Mouse (Mus musculus): Measurements from ENCODE around the gene Serpini1.

Gene Serpini1

DNA sequence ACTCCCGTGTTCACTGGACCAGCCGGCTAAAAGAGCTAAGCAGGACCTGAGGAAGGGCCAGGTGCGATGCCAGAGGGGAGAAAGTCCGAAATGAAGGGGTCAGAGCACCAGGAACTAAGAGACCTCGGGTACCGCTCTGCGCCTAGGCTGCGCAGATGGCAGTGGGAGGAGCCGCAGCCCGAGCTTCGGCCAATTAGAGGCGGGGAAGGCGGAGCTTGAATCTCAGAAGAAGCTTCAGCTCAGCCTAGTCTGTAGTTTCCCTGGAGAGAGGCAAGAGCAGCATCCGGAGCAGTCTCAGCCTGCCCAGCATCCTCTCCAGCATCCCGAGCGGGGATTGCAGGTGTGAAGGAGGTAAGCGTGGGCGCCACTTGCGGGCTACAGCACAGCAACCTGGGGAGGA is at the start of gene Serpini1:
Gene Serpini1, plus strand, starts transcription at position 256 of the 400 bp plus-strand sequence.
- DNase-seq (ENCODE audit: low read depth, low spot score), result peak; percentile 90

DNA sequence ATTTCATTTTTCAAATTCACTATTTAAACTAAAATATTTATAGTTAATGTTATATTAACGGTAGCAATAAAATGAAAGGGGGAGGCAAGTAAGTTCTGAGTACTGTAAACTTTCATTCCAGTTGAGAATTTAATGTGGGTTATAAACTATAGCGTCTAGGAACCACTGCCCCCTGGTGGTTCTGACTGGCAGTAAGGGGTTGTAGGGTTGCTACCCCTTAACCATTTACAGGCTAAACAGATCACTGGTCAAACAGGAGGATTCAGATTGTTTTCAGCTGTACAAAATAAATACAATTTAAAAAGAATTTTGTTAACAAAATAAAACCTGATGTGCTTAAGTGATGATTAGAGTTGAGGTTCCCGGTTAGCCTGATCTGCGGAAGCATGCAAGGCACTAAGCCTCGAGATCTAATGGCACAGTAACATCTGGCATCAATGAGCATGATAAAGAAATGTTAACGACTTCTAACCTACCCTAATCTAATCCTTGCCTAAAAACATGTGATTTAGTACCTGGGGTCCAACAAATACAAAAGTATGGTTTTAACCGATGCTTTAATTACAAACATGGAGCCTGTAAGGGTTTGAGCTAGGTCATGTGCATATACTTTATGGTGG is 39.6 kb upstream of the Serpini1 start:
- no peak for DNase-seq (ENCODE audit: low read depth, low spot score)

DNA sequence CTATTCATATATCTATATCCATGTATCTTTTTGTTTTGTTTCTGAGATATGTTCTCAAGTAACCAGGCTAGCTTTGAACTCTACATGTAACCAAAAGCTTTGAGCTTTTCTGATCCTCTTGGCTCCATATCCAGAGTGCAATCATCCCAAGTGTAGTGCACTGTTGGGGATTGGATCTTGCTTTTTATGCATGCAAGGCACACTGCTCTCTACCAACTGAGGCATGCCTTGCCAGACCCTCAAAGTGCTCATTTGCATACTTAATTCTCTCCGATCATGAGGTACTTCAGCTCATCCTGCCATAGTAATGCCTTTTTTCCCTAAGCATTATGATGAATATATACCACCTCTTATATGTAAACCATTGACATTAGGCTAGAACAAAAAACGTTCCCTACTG is 36.0 kb upstream of the Serpini1 start:
- no peak for DNase-seq (ENCODE audit: low read depth, low spot score)

DNA sequence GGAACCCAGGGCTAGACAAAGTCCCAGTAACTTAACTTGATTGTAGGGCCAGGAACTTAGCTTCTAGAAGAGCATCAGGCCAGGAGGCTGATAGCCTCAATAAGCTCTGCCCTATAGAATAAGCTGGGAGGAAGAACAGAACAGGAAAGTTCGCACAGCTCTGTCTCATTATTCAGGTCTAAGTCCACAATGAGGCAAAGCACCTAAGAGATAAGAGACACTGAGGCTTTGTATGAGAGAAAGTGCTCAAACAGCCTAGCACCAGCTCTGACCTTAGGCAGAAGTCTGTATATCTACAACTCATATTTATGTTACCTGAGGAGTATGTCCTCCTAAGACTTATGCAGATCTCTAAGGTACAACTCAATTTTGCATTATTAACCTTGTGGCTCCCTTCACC is 34.8 kb upstream of the Serpini1 start:
- no peak for DNase-seq (ENCODE audit: low read depth, low spot score)

DNA sequence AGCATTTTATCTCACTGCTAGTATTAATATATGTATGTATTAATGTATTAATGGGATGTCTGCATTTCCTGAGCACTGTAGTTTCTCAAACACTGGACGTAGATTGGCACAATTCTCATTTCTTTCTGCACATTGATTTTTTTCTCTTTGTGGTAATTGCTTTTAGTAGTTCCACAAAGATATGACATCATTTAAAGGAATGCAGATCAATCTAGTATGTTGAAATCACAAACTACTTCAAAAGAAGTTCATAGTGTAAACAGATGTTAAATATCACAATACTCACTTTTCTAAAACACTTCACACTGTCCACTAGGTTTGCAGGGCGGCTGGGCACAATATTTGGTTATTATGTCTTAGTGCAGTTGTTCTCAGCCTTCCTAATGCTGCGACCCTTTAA is 26.3 kb upstream of the Serpini1 start:
- no peak for DNase-seq (ENCODE audit: low read depth, low spot score)

DNA sequence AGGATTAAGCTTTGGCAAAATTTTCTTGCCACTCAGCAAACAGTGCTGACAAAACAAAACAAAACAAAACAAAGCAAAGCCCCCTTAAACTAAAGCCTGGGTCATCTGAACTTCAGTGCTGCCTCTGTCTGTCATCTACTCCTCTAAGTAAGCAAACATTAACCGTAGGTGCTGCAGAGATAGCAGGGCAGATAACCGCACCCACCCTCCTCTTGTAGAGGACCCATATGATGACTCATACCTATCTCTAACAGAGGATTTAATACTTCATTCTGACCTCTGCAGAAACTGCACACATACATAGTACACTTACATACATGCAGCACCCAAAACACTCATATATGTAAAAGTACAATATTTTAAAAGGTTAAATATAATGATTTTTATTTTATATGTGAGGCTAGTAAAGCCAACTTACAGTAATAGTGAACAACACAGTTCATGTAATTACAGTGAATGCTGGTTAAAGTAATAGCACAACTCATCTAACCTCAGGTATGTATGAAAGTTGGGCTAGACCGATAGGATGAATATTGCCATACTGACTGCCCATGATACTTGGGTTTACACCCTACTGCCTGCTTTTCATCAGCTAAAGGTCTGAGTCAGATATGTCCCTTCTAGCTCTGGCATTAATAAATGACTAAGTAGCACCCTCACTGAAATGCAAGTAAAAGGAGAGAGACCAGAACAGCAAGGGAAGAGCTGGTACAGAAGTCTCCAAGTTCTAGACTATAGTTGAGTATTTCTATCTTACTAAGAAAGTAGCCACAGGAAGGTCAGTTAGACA is 23.1 kb upstream of the Serpini1 start:
- no peak for DNase-seq (ENCODE audit: low read depth, low spot score)

DNA sequence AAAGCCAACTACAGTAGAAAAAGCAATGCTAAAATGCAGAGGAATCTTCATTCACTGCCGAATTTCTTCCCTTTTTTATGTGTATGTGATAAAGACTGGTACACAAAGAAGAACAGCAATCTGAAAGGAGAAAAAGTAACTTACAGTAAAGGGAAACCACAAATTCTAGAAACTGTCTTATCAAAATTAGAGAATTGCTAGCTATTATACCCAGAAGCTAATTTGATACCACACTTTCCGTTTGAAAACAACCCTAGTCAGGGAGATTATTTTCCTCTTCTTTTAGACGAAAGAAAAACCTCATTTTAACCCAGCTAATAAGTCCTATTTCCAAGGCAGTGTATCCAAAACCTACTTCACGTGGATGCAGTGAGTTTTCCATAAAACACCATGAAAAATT is 16.1 kb upstream of the Serpini1 start:
- DNase-seq (ENCODE audit: low read depth, low spot score), result no peak

DNA sequence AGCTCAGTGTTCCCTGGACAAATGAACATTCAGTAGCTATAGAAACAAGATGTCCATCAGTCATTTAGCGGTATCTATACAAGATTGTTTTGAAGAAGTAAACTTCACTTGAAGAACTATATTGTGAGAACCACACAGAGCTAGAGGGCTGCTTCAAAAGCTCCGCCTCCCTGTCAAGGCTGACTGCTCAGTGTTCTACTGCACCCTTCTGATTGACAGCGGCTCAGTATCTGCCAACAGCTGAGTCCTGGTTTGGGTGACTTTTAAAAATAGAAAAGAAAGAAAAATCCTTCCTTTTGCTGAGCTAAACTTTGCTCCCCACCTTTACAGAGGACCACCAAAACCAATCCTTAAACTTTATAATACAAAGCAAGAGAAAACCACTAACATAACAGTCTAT is 14.5 kb upstream of the Serpini1 start:
- no peak for DNase-seq (ENCODE audit: low read depth, low spot score)

DNA sequence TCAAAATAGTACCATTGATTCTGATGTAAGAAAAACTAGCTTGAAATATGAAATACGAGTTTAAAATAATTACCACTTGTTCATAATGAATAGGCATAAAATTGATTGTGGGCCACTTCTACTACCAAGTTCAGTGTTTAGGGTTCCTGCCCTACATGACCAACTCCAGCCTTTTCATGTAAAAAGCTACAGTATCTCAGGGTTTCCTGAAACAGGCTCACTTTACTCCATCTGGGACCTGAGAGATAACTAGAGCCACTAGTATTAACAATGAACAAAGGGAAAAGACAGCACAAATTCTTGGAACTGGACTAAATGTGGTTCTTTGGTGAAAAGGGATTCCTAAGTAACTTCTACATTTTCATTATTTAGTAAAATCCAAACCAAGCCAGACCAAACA is 13.1 kb upstream of the Serpini1 start:
- no peak for DNase-seq (ENCODE audit: low read depth, low spot score)

DNA sequence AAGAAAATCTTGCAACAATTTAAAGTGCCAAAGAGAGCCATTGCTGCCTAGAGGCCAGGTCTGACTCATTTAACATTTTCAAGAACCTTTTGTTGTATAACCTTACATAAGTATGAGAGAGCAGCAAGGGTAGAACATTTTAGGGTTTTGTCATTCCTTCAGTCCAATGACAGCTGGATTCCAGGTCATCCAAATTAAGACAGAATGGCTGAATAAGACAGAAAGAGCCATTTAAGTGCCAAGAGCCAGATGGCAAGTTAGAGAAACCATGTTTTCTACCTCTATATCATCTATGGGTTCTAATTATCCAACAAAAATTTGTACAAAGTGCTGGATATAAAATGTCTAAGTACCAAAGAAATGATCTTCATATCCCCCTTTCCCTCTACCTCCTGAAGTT is 6.1 kb upstream of the Serpini1 start:
- no peak for DNase-seq (ENCODE audit: low read depth, low spot score)

DNA sequence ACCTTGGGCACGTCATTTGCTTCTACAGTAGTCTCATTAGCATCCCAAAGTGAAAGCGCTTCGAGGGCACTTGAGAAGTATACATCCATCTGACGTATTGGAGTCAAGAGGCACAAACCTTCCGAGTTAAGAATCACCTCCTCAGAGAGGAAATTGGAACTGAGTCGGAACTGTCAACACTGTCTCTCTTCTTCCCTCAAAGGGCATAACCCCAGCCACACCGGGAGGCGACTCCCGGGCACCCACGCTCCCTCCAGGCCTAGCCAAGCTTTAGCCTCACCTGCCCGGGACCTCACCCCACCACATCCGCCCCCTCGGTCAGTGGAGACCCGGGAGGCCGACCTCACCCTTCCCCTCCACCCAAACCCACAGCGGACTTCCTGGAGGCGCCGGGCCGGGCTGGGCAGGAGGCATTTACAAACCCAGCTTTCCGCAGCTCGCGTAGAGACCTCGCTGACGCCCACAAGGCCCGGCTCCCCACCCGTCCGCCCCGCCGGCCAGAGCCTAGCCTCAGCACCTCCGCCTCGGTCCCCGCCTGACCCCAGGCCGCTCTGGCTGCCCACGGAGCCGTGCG is 1.1 kb upstream of the Serpini1 start:
- no peak for DNase-seq (ENCODE audit: low read depth, low spot score)

DNA sequence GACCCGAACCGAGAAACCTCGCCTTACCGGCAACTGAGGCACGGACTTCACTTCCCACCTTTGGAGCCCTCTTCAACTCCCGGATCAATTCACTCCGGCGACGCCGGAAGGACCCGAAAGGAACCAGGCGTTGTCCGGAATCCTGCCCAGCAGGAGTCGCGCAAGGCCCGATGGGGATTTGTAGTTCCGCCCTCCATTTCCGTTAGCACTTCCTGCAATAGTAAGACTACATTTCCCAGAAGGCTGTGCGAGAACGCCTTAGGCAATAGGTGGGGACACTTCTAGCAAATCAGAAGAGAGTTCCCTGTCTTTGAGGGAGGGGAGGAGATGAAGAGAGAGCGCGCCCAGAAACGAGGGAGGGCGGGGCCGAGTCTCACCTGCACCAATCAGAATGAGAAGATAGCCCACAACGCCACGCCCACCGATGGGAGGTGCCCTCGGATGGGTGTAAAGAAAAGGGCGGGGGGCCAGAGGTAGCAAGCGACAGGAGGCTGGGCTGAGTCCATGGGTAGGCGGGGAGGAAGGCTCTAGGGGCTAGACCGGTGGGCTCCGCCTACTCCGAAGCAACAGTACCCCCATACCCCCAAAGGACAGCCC is 554 bp upstream of the Serpini1 start, which contains the start of gene Pdcd10:
Gene Pdcd10, minus strand, starts transcription at position 162 of the 597 bp plus-strand sequence.
- DNase-seq (ENCODE audit: low read depth, low spot score), result peak; percentile 100

DNA sequence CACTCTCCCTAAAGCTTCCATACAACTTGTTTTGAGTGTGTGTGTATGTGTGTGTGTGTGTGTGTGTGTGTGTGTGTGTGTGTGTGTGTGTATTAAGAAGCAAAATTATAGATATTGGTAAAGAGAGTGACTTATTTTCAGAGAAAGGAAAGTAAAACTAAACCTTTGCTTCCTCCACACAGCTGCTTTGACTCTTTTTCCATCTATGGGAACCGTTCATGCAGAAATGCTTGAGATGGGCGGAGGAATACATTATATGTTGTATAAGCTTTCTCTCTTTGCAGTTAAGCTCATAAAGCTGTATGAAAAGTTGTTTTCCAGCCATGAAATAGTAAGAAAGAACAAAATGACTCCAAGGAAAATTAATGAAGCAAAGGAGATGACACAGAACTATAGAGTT is 16.7 kb downstream of the Serpini1 start:
- DNase-seq (ENCODE audit: low read depth, low spot score), result no peak

DNA sequence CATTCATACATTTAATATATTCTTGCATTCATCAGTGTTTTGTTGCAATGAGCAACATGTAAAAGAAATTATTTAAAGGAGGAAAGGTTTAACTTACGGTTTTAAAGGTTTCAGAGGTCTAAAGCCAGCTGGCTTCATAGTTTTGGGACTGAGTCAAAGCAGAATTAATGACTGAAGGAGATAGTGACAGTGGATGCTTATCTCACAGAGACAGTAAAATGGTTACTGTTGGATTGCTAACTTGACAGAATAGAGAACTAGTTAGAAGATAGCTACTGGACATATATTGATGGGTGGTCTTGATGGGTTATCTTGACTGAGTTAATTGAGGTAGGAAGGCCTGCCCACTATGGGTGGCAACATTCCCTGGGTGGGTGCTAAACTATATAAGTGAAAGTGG is 18.2 kb downstream of the Serpini1 start:
- no peak for DNase-seq (ENCODE audit: low read depth, low spot score)

DNA sequence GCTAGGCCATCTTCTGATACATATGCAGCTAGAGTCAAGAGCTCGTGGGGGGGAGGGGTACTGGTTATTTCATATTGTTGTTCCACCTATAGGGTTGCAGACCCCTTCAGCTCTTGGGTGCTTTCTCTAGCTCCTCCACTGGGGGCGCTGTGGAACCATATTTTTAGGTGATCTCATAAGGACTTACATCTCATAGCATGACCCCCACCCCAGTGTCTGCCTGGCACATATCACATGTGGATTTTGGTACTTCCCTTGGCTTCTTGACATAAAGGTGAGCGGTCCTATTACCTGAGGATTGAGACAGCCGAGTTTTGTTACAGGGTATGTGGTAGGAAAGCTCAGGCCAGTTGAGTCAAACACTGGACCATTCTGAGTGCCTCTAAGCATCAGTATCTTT is 22.0 kb downstream of the Serpini1 start:
- no peak for DNase-seq (ENCODE audit: low read depth, low spot score)

DNA sequence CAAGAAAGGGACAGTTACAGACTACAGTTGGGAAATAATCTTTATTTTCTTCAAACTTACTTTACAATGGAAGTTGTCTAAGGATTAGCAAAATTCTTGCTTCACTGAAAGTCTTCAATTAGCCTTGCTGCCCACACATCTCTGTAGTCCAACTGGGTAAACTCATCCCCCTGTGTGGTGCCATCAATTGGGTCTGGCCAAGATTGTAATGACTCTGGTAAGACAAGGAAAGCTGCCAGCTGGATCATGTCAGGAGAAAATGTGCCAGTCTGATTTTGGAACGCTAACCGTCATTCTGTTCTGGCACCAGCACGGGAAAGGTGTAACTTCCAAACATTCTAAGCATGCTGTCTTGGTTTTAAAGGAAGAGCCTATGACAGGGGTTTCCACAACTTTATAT is 25.9 kb downstream of the Serpini1 start:
- no peak for DNase-seq (ENCODE audit: low read depth, low spot score)

DNA sequence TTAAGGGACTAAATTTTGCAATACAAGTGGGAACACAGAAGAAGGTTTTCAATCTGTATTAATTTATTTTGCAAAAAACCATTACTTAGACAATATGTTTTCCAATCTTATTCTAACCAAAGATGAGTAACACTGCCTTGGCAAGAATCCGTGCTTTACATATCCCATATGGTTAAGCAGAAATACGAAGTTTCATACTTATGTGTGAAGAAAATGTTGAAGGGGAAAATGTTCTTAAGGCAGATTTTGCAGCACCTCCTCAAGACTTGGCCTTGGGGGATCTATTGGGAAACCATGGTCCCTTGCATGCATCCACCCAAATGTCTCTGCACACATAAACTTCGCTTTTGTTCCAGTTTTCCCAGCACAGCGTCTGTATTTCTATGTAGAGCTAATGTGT is 27.6 kb downstream of the Serpini1 start:
- no peak for DNase-seq (ENCODE audit: low read depth, low spot score)

DNA sequence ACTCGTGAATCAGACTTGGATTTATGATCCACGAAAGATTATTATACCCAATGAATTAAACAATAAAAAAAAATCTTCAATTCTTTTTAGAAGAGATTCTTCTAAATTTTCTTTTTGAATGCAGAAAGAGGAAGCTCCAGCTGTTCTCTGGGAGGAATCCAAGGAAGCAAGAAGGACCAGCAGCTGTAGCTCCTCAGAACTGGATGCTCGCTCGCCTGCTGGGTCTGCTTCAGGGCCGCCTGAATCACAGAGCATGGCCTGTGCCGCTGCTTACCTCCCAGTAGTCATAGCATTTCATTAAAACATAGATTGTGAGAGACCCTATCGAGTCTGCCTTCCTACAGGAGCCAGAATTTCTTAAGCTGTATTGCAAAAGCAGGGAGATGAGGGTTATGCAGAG is 53.7 kb downstream of the Serpini1 start:
- no peak for DNase-seq (ENCODE audit: low read depth, low spot score)

DNA sequence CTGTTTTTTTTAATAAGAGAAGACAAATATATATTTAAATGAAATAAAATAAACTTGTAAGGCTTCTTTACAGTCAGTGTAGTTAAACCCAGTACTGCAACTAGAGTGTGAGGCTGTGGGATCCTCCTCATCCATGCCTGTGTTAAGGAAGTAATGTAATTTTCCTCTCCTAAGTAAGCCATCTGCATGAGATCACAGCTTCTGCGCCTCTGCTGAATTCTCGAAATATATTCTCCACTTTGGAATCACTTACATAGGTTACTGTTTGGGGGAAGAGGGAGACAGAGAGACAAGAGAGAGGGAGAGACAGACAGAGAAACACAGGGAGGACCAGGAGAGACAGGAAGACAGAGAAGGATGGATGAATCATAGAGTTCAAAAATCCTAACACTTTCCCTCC is 67.3 kb downstream of the Serpini1 start:
- no peak for DNase-seq (ENCODE audit: low read depth, low spot score)

DNA sequence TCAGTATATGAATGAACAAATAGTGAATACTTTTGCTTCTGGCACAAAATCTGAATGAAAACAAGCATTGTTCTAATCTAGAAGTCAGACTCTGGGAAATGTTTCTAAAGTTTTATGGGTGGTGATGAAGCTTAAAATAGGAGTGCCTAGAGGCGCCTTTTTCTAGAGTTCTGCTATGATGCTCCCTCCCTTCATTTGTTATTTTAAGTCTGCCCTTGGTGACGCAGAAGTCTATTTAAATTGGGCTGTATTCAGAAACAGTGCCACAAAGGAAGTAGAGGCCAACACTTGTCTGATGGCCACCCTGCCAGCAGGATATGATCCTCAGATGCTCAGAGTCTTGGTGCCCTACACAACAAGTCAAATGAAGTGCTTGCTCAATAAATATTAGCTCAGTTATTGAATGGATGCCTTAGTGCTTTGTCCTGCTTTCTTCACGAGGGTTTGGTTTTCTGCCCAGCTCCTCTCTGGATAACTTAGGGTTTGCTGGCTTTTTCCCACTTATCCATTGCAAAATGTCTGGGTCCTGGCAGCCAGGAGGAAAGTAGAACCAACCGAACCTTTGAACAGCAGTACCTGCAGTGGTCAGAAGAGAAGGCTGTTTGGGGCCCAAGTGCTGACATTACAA is 73.8 kb downstream of the Serpini1 start:
- no peak for DNase-seq (ENCODE audit: low read depth, low spot score)

DNA sequence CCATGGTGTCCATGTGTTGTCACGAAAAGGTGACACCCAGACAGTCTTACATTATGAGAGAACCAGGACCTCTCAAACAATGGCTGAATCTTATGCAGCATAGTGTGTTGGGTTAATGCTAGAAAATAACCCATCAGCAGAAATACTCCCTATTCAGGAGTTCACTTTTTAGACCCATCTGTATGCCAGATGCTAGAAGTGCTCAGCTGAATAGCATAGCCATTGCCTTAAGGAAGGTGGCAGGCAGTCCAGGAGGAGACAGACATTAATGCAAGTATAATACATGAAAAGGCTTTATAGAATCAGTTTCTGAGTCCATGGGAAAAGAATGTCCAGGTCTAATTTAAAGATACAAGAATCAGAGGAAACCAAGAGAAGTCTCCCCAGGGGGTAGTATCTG is 75.9 kb downstream of the Serpini1 start:
- DNase-seq (ENCODE audit: low read depth, low spot score), result no peak

DNA sequence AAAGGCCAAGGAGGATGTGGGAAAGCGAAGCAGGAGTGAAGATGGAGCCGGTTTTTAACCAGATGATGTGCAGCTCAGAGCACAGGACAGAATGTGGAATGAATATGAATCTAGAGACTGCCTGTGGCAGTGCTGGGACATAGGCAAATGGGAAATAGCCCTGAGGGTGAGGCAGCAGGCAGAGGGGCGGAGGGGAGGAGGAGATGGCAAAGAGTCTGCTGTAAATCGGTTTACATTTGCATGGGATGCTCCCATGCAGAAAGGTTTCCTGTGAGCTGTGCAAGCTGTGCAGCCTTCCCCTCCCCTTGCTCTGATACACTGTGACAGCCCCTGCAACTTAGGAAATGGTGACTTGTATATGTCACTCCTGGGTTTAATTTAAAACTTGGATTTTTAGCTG is 76.3 kb downstream of the Serpini1 start:
- DNase-seq (ENCODE audit: low read depth, low spot score), result no peak
